Mouse (Mus musculus): ENCODE results near the gene Fblim1. TPM values are rescaled to one million over a fixed set of nuclear protein-coding genes. Genes with fewer than 3 reads are reported as not detected.

The Fblim1 gene
- polyA plus RNA-seq, 1 experiment from 2014 or later = 29.1 TPM

DNA sequence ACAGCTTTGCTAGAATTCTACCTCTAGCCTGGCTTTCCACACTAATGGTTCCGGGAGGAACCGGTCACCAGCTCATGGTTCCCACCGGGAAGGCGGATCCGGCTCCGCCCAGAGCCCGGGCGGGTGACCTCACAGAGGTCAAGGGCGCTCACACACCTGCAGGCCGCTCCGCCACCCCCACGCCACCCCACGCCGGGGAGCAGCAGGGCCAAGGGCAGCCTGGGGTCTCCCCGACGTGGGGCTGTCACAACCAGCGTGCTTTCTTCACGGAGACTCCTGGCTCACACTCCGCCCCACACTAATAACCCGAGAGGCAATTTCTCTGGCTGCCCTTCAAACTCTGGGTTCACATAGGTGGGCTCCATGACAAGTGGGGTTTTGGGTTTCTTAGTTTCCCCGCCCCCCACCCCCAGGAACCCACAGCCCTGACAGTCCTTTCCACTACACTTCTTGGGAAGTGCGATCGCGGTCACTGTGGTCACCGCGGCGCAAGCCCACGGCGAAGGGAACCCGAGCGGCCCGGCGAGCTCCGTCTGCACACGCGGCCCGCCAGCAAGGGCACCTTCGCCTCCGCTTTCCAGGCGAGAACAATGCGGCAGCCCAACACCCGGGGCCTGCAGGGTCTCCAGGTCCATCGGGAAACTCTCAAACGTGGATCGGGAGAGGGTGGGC lies 60.7 kb downstream of the Fblim1 start:
- WGBS = under 1% methylated on average over 45 of the region's 45 CpGs
- H3K4me1 ChIP-seq (ENCODE audit: control insufficient read depth, insufficient read depth, low read length) = peaks cover 12% of the 10 kb centered on the region; the same call in 1 of the 2 replicates
- peak overlapping the region; percentile 64 for H3K4me3 ChIP-seq (ENCODE audit: low read depth, low read length)
- no peaks in the 10 kb centered on the region for H3K36me3 ChIP-seq (ENCODE audit: control insufficient read depth, insufficient read depth, low read length)
- no peaks in the 10 kb centered on the region for H3K27me3 ChIP-seq (ENCODE audit: control insufficient read depth, insufficient read depth, low read length)
- H3K27ac ChIP-seq (ENCODE audit: low read depth, low read length) = peak overlapping the region; percentile 100
- peak; percentile 47 for ATAC-seq (ENCODE audit: low read depth)
- no peaks in the 10 kb centered on the region for H3K9me3 ChIP-seq (ENCODE audit: control insufficient read depth, low read length)
- peak overlapping the region; percentile 87 for H3K9ac ChIP-seq (replicated peaks; ENCODE audit: low read depth, low read length)
- peak overlapping the region; percentile 98 for H3K4me2 ChIP-seq (ENCODE audit: low read depth, low read length)

DNA sequence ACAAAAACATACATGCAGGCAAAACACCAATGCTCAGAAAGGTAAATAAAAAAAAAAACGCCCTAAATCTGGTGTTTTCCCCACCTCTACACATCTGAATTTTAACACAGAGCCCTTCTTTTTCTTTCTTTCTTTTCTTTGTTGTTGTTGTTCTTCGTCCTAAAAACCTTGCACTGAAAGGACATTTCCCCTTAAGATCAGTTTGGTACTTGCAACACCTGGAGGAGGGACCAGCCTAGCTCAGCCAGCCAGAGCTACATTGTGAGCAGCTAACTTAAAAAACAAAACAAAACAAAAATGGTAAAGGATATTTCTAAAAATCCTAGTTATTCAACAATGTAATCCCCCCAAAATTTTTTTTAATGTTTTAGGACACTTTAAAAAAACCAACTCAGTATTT lies 61.4 kb downstream of the Fblim1 start:
- Histone ChIP-seq H3K4me2 (ENCODE audit: low read depth, low read length) (peak overlapping the region; percentile 98), H3K9me3 (ENCODE audit: control insufficient read depth, low read length) (no peaks in the 10 kb centered on the region), H3K4me1 (ENCODE audit: control insufficient read depth, insufficient read depth, low read length) (peaks cover 13% of the 10 kb centered on the region; the same call in 1 of the 2 replicates), H3K27me3 (ENCODE audit: control insufficient read depth, insufficient read depth, low read length) (no peaks in the 10 kb centered on the region), H3K4me3 (ENCODE audit: low read depth, low read length) (peak overlapping the region; percentile 64), H3K36me3 (ENCODE audit: control insufficient read depth, insufficient read depth, low read length) (no peaks in the 10 kb centered on the region), H3K9ac (replicated peaks; ENCODE audit: low read depth, low read length) (peak overlapping the region; percentile 87; the same call in 1 of the 2 replicates), H3K27ac (ENCODE audit: low read depth, low read length) (peak overlapping the region; percentile 100)
- no peak for ATAC-seq (ENCODE audit: low read depth)
- WGBS = 48% methylated on average over 2 of the region's 2 CpGs

DNA sequence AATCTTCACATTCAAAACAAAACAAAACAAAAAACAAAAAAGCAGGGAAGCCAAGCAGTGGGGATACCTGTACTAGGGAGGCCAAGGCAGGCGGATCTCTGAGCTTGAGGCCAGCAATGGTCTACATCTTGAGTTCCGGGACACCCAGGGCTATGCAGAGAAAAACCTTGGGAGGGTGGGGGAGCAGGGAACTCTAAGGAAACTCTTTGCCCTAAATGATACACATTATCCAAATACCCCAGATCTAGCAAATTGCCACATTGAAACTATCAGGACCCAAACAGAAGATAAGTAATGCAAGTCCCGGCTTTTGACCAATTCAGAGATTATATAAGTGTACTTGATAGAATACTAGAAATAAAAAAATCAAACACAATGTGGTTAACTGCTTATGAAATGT lies 62.3 kb downstream of the Fblim1 start:
- no peaks in the 10 kb centered on the region for H3K36me3 ChIP-seq (ENCODE audit: control insufficient read depth, insufficient read depth, low read length)
- no peak overlapping the region for H3K27ac ChIP-seq (ENCODE audit: low read depth, low read length)
- 83% methylated on average over 3 of the region's 3 CpGs for WGBS
- H3K4me1 ChIP-seq (ENCODE audit: control insufficient read depth, insufficient read depth, low read length) = peaks cover 15% of the 10 kb centered on the region; the same call in 1 of the 2 replicates
- no peak overlapping the region for H3K4me3 ChIP-seq (ENCODE audit: low read depth, low read length)
- H3K27me3 ChIP-seq (ENCODE audit: control insufficient read depth, insufficient read depth, low read length) = no peaks in the 10 kb centered on the region
- H3K9me3 ChIP-seq (ENCODE audit: control insufficient read depth, low read length) = no peaks in the 10 kb centered on the region
- ATAC-seq (ENCODE audit: low read depth) = no peak
- no peak overlapping the region for H3K4me2 ChIP-seq (ENCODE audit: low read depth, low read length)
- no peak overlapping the region for H3K9ac ChIP-seq (replicated peaks; ENCODE audit: low read depth, low read length)

DNA sequence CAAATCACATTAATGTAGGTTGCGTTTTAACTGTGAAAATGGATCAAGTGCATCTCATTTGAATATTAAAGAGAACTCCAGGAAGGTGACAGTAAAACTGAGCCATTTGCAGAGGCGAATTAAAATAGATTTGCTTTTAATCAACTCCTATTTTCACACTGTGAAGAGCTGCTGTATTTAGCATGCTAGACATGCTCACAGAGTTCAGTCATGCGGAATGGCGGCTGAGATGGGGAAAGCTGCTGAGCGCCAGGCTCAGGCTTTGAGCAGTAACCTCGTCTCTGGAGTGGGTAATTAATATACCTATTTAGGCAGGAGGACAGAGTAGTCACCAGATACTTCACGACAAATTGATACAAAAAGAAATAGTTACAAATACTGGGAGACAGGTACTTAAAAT lies 64.0 kb downstream of the Fblim1 start:
- H3K27me3 ChIP-seq (ENCODE audit: control insufficient read depth, insufficient read depth, low read length) = no peaks in the 10 kb centered on the region
- no peak overlapping the region for H3K9ac ChIP-seq (replicated peaks; ENCODE audit: low read depth, low read length)
- H3K4me3 ChIP-seq (ENCODE audit: low read depth, low read length) = no peak overlapping the region
- 18% methylated on average over 7 of the region's 7 CpGs for WGBS
- H3K9me3 ChIP-seq (ENCODE audit: control insufficient read depth, low read length) = no peaks in the 10 kb centered on the region
- H3K27ac ChIP-seq (ENCODE audit: low read depth, low read length) = no peak overlapping the region
- peaks cover 9% of the 10 kb centered on the region; the same call in 1 of the 2 replicates for H3K4me1 ChIP-seq (ENCODE audit: control insufficient read depth, insufficient read depth, low read length)
- ATAC-seq (ENCODE audit: low read depth) = no peak
- H3K36me3 ChIP-seq (ENCODE audit: control insufficient read depth, insufficient read depth, low read length) = no peaks in the 10 kb centered on the region
- H3K4me2 ChIP-seq (ENCODE audit: low read depth, low read length) = no peak overlapping the region

DNA sequence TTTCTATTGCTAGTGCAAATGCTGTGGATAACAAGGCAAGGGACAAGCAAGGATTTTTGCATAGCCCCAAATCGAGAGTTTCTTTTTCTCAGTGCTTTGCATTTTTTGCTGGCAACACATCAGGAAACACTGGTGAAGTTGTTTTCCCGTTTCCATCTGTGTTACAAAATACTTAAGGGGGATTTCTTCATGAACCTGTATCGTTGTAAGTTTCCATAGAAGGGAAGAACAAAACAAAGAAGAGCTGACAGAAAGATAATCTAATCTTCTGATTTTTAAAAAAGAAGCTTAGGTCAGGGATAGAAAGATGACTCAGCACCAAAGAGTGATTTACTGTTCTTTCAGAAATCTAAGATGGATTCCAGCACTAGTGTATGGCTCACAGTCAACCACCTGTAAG lies 65.1 kb downstream of the Fblim1 start:
- Histone ChIP-seq H3K4me1 (ENCODE audit: control insufficient read depth, insufficient read depth, low read length) (peaks cover 9% of the 10 kb centered on the region; the same call in 1 of the 2 replicates), H3K9me3 (ENCODE audit: control insufficient read depth, low read length) (no peaks in the 10 kb centered on the region), H3K9ac (replicated peaks; ENCODE audit: low read depth, low read length) (no peak overlapping the region), H3K36me3 (ENCODE audit: control insufficient read depth, insufficient read depth, low read length) (no peaks in the 10 kb centered on the region), H3K4me3 (ENCODE audit: low read depth, low read length) (no peak overlapping the region), H3K4me2 (ENCODE audit: low read depth, low read length) (no peak overlapping the region), H3K27me3 (ENCODE audit: control insufficient read depth, insufficient read depth, low read length) (no peaks in the 10 kb centered on the region), H3K27ac (ENCODE audit: low read depth, low read length) (no peak overlapping the region)
- ATAC-seq (ENCODE audit: low read depth) = no peak
- 76% methylated on average over 3 of the region's 3 CpGs for WGBS

DNA sequence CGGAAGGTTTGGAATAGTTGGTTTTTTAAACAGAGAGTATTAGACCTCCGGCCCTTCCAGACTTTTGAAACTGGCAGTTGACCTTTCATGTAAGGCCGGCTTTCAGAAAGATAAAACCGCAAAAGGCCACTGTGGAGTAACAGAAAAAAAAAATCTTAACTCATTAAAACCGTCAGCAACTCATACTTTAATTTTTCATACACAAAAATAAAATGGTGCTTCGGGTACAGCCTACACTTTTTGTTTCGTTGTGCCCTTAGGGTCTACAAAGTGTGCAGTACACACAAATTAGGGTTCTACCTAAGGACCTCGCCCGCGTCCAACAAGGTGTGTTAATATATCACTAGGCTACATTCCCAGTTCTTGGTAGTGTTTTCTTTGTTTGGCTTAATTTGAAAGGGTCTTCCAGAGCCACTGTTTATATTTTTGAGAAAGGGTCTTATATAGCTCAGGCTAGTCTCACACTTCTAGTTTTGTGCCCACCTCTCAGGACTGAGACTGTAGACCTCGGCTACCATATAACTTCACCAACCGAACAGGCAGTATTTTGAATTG lies 66.6 kb downstream of the Fblim1 start:
- H3K36me3 ChIP-seq (ENCODE audit: control insufficient read depth, insufficient read depth, low read length) = no peaks in the 10 kb centered on the region
- no peaks in the 10 kb centered on the region for H3K9me3 ChIP-seq (ENCODE audit: control insufficient read depth, low read length)
- peak overlapping the region; percentile 94 for H3K9ac ChIP-seq (replicated peaks; ENCODE audit: low read depth, low read length)
- H3K4me2 ChIP-seq (ENCODE audit: low read depth, low read length) = peak overlapping the region; percentile 66
- ATAC-seq (ENCODE audit: low read depth) = no peak
- peak overlapping the region; percentile 96 for H3K27ac ChIP-seq (ENCODE audit: low read depth, low read length)
- H3K27me3 ChIP-seq (ENCODE audit: control insufficient read depth, insufficient read depth, low read length) = no peaks in the 10 kb centered on the region
- H3K4me1 ChIP-seq (ENCODE audit: control insufficient read depth, insufficient read depth, low read length) = peaks cover 13% of the 10 kb centered on the region
- H3K4me3 ChIP-seq (ENCODE audit: low read depth, low read length) = peak overlapping the region; percentile 94
- WGBS = 48% methylated on average over 12 of the region's 12 CpGs

DNA sequence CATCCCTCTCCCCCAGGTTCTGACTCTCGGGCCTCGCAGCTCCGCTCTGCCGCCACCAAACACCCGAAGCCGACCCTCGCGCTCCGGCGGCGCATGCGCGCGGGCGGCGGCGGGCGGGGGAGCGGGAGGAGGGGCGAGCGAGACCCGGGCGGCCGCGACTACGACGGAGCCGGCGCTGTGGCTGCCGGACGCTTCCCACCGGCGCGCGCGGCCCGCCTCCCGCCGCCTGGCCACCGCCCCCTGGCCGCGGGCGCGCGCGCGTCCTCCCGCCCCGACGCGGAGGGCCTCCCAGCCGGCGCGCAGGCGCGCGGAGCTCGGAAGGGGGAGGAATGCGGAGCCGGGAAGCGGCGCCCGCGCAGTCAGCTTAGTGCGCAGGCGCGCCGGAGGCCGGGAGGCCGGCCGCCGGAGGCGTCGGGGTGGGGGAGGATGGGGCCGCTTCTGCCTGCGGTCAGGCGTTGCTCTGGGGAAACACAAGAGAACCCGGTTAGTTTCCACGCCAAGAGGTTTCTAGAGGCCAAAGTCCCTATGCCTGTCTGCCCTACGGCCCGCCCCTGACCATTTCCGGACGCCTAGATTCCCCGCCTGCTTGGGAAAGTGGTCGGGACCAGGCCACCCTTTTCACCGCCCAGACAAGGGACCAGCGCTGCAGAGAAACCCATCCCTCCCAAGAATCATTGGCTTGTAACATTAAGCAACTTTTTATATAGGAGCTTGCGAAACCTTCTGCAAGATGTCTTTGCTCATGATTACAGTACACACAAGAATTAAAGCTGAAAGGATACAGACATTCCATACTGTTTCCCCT lies 67.3 kb downstream of the Fblim1 start, which contains the start of gene Spen:
TSS of gene Spen (minus strand) at position 190 of the 805 bp plus-strand sequence.
- Histone ChIP-seq H3K9ac (replicated peaks; ENCODE audit: low read depth, low read length) (peak within 1 kb of the TSS; percentile 94), H3K4me3 (ENCODE audit: low read depth, low read length) (peak within 1 kb of the TSS; percentile 94), H3K27me3 (ENCODE audit: control insufficient read depth, insufficient read depth, low read length) (no peaks in the 10 kb centered on the region), H3K4me1 (ENCODE audit: control insufficient read depth, insufficient read depth, low read length) (peaks cover 19% of the 10 kb centered on the region), H3K4me2 (ENCODE audit: low read depth, low read length) (peak within 1 kb of the TSS; percentile 66), H3K27ac (ENCODE audit: low read depth, low read length) (peak within 1 kb of the TSS; percentile 96), H3K9me3 (ENCODE audit: control insufficient read depth, low read length) (no peaks in the 10 kb centered on the region), H3K36me3 (ENCODE audit: control insufficient read depth, insufficient read depth, low read length) (no peaks in the 10 kb centered on the region)
- under 1% methylated on average over 54 of the region's 88 CpGs for WGBS
- peak; percentile 76 for ATAC-seq (ENCODE audit: low read depth)

DNA sequence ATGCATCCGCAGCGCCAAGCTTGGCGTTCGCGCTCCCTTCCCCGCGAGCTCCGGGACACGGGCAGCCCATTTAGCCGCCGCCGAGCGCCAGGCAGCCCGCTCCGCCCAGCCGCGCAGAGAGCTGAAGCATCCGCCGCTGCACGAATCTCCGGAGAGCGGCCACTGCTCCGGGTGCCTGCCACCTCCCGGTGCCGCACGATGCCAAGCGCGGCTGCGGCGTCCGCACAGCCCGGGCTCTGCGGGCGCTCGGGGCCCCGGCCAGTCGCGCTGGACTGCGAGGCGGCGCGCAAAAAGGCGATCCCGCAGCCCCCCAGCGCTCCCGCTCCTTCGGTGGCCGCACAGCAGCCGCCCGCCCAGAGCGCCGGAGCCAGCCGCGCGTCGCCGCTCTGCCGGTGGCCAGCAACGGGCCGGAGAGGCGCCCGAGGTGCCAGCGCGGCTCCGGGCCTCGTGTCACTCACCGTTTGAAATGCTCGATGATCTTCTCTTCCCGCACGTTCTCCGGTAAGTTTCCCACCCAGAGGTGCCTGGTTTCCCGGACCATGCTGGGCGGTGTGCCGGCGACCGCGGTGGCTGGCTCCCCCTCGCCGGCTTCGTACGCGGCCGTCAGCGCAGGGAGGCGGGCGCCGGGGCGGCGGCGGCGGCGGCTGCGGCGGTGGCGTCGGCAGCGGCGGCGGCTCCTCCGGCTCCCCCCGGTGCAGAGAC lies 68.0 kb downstream of the Fblim1 start:
- under 1% methylated on average over 72 of the region's 101 CpGs for WGBS
- Histone ChIP-seq H3K4me1 (ENCODE audit: control insufficient read depth, insufficient read depth, low read length) (peaks cover 19% of the 10 kb centered on the region), H3K9ac (replicated peaks; ENCODE audit: low read depth, low read length) (peak overlapping the region; percentile 94), H3K27ac (ENCODE audit: low read depth, low read length) (peak overlapping the region; percentile 96), H3K4me3 (ENCODE audit: low read depth, low read length) (peak overlapping the region; percentile 94), H3K36me3 (ENCODE audit: control insufficient read depth, insufficient read depth, low read length) (no peaks in the 10 kb centered on the region), H3K4me2 (ENCODE audit: low read depth, low read length) (peak overlapping the region; percentile 66), H3K27me3 (ENCODE audit: control insufficient read depth, insufficient read depth, low read length) (no peaks in the 10 kb centered on the region), H3K9me3 (ENCODE audit: control insufficient read depth, low read length) (no peaks in the 10 kb centered on the region)
- no peak; the same call in 1 of the 2 replicates for ATAC-seq (ENCODE audit: low read depth)
